Mouse (Mus musculus) heart, postnatal 0 days (tissue): Measurements from ENCODE around the gene Esr1. TPM values are rescaled to one million over a fixed set of nuclear protein-coding genes. Genes with fewer than 3 reads are reported as not detected.

Source experiments
- ATAC-seq: fragments of 200-750 bp; cut with Nextera tagmentation; 2 replicates; pipeline ENCODE4 v1.8.0; 2017; ENCODE audit warnings: low read depth, moderate number of reproducible peaks, moderate library complexity; ENCODE audit not compliant: insufficient read depth
- DNase-seq: peaks from one replicate; pipeline ENCODE4 v3.0.0-alpha.2; 2016; ENCODE audit warnings: low spot score
- H3K27ac ChIP-seq: fragments of 300-500 bp; sonication (generic); 2 replicates; pipeline ENCODE4 v1.5.1; 2014; ENCODE audit warnings: low read depth, mild to moderate bottlenecking
- H3K27me3 ChIP-seq: fragments of 300-500 bp; sonication (generic); 2 replicates; pipeline ENCODE4 v1.6.1; 2014; ENCODE audit warnings: low read length, mixed read lengths; ENCODE audit not compliant: control insufficient read depth, insufficient read depth
- H3K36me3 ChIP-seq: fragments of 300-500 bp; sonication (generic); replicated peaks from 2 replicates; pipeline ENCODE4 v1.6.1; 2014; ENCODE audit warnings: low read length, mixed read lengths; ENCODE audit not compliant: control insufficient read depth, insufficient read depth
- H3K4me1 ChIP-seq: fragments of 300-500 bp; sonication (generic); 2 replicates; pipeline ENCODE4 v1.6.1; 2014; ENCODE audit warnings: antibody characterized with exemption; ENCODE audit not compliant: control insufficient read depth, insufficient read depth
- H3K4me2 ChIP-seq: fragments of 300-500 bp; sonication (generic); 2 replicates; pipeline ENCODE4 v1.6.1; 2014; ENCODE audit warnings: low read depth, mild to moderate bottlenecking, low read length, moderate library complexity
- H3K4me3 ChIP-seq: fragments of 300-500 bp; sonication (generic); 2 replicates; pipeline ENCODE4 v1.5.1; 2014; ENCODE audit warnings: low read depth, low read length
- H3K9ac ChIP-seq: fragments of 300-500 bp; sonication (generic); replicated peaks from 2 replicates; pipeline ENCODE4 v1.6.1; 2014; ENCODE audit warnings: low read depth, low read length, mixed read lengths
- H3K9me3 ChIP-seq: fragments of 300-500 bp; sonication (generic); replicated peaks from 2 replicates; pipeline ENCODE4 v1.6.1; 2016; ENCODE audit warnings: low read length; ENCODE audit not compliant: control insufficient read depth
- CTCF ChIP-seq: IDR thresholded peaks from 2 replicates; pipeline ENCODE4 v1.5.1; 2016; ENCODE audit warnings: antibody characterized with exemption, control low read depth, low read depth
- EP300 ChIP-seq: IDR thresholded peaks from 2 replicates; pipeline ENCODE4 v1.6.1; 2016; ENCODE audit warnings: antibody characterized with exemption, low read depth
- WGBS: fragments of 180-500 bp; shearing (Covaris S2); extraction: QIAGEN DNeasy Blood & Tissue Kit; methylation state at CpG from one replicate; pipeline ENCODE4 v1.1.7; 2014; 5-methylcytosine and 5-hydroxymethylcytosine counted together
- polyA plus RNA-seq: library from polyadenylated mRNA; unstranded; fragments of >200 nt; fragmentation: Nextera tagmentation; extraction: Ambion mirVana; gene quantifications from 2 replicates; pipeline ENCODE4 v1.2.1, GENCODE M21; 2015
- total RNA-seq: library from RNA; depleted of rRNA; stranded (reverse); fragments of >200 nt; gene quantifications from 2 replicates; pipeline ENCODE4 v1.2.3, GENCODE M21; 2014; ENCODE audit warnings: low replicate concordance

The Esr1 gene
- total and polyA plus RNA-seq, 2 experiments from 2014 or later, result 0.14 to 0.50 TPM

- Histone ChIP-seq H3K4me2 (peak overlapping the region; percentile 64), H3K27ac (no peak overlapping the region), H3K27me3 (peaks cover 32% of the 10 kb centered on the region), H3K36me3 (no peaks in the 10 kb centered on the region), H3K4me1 (no peaks in the 10 kb centered on the region; the same call in 1 of the 2 replicates), H3K9me3 (no peaks in the 10 kb centered on the region), H3K9ac (peak overlapping the region; percentile 3; the same call in 1 of the 2 replicates), H3K4me3 (peak overlapping the region; percentile 45)
- WGBS, result 1% methylated on average over 15 of the region's 15 CpGs
- DNase-seq, result no peak
- TF ChIP-seq CTCF (no peak), EP300 (no peak)
- ATAC-seq, result no peak
Observed at GRCm38 (mm10) chr10:4709915-4710314, 98.5 kb downstream of the Esr1 start.

- 18% methylated on average over 5 of the region's 5 CpGs for WGBS
- ATAC-seq, result no peak
- no peaks in the 10 kb centered on the region for H3K9me3 ChIP-seq
- no peaks in the 10 kb centered on the region for H3K36me3 ChIP-seq
- H3K9ac ChIP-seq, result no peak overlapping the region
- peak overlapping the region; percentile 92 for H3K4me2 ChIP-seq
- H3K27me3 ChIP-seq, result peaks cover 32% of the 10 kb centered on the region
- TF ChIP-seq CTCF, result no peak
- no peak for TF ChIP-seq EP300
- peak overlapping the region; percentile 53 for H3K4me3 ChIP-seq
- no peak for DNase-seq
- H3K4me1 ChIP-seq, result no peaks in the 10 kb centered on the region; the same call in 1 of the 2 replicates
- H3K27ac ChIP-seq, result no peak overlapping the region
Observed at GRCm38 (mm10) chr10:4711434-4711833, 100.0 kb downstream of the Esr1 start.

GRCm38 (mm10) chr10:4712061-4712908, 100.9 kb downstream of the Esr1 start:
- Histone ChIP-seq H3K9ac (no peak overlapping the region), H3K9me3 (no peaks in the 10 kb centered on the region), H3K27ac (no peak overlapping the region), H3K36me3 (no peaks in the 10 kb centered on the region), H3K27me3 (peaks cover 32% of the 10 kb centered on the region), H3K4me3 (peak overlapping the region; percentile 53), H3K4me1 (no peaks in the 10 kb centered on the region; the same call in 1 of the 2 replicates), H3K4me2 (peak overlapping the region; percentile 92)
- TF ChIP-seq CTCF (no peak), EP300 (no peak)
- ATAC-seq (peak; percentile 24; the same call in 1 of the 2 replicates), DNase-seq (no peak)
- WGBS, result 1% methylated on average over 58 of the region's 68 CpGs

DNA sequence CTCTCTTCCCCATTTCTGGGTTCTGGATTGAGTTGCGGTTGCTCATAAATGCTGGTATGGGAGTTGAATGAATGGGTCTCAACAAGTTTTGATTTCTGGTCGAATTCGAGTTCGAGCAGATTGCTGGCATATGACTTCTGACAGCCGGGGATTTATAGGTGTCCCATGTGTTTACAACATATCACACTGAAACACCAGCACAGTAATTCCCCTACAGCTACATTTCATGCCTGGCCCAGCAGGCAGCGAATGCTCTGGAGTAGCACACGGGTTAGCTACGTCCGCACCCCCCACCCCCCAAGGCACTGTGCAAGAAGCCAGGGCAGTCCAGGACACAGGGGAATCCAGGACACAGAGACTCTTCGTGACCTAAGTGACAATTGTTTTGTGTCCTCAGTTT, 102.0 kb downstream of the Esr1 start:
- Histone ChIP-seq H3K9me3 (no peaks in the 10 kb centered on the region), H3K27me3 (peaks cover 32% of the 10 kb centered on the region), H3K4me1 (no peaks in the 10 kb centered on the region; the same call in 1 of the 2 replicates), H3K4me2 (no peak overlapping the region), H3K36me3 (no peaks in the 10 kb centered on the region), H3K4me3 (no peak overlapping the region), H3K9ac (no peak overlapping the region), H3K27ac (no peak overlapping the region)
- no peak for TF ChIP-seq EP300
- no peak for TF ChIP-seq CTCF
- DNase-seq (no peak), ATAC-seq (no peak)
- 83% methylated on average over 10 of the region's 10 CpGs for WGBS

DNA sequence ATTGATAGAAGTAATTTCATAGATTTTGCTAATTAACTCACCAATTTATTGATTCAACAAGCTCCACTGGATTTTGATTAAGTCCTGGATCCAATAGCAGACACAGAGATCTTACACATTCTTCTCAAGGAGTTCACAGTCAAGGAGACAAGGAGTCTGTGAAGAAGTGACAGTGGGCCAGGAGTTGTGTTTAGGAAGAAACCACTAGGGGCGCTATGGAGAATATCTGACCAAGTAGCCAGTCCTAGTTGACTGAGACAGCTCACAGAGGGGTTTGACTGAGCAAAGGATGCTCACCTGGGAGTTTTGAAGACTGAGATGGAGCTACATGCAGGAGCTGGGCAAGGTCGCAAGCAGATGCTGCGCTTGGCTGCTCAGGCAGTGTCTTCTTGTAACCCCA, 113.5 kb downstream of the Esr1 start:
- 32% methylated on average over 3 of the region's 3 CpGs for WGBS
- Histone ChIP-seq H3K27ac (no peak overlapping the region), H3K4me3 (no peak overlapping the region), H3K9ac (no peak overlapping the region), H3K4me1 (no peaks in the 10 kb centered on the region), H3K9me3 (no peaks in the 10 kb centered on the region), H3K36me3 (no peaks in the 10 kb centered on the region), H3K4me2 (no peak overlapping the region), H3K27me3 (no peaks in the 10 kb centered on the region)
- TF ChIP-seq CTCF (peak; percentile 25), EP300 (no peak)
- no peak for DNase-seq
- no peak for ATAC-seq

- ATAC-seq, result no peak
- H3K9ac ChIP-seq, result no peak overlapping the region
- H3K4me1 ChIP-seq, result no peaks in the 10 kb centered on the region
- no peak for DNase-seq
- no peaks in the 10 kb centered on the region for H3K27me3 ChIP-seq
- H3K36me3 ChIP-seq, result no peaks in the 10 kb centered on the region
- no peak overlapping the region for H3K4me3 ChIP-seq
- WGBS, result 85% methylated on average over 6 of the region's 6 CpGs
- no peak for TF ChIP-seq EP300
- no peak for TF ChIP-seq CTCF
- H3K27ac ChIP-seq, result no peak overlapping the region
- no peak overlapping the region for H3K4me2 ChIP-seq
- no peaks in the 10 kb centered on the region for H3K9me3 ChIP-seq
Observed at GRCm38 (mm10) chr10:4726141-4726540, 114.7 kb downstream of the Esr1 start.
